Mouse (Mus musculus): ENCODE results near the gene Vps52. TPM values are rescaled to one million over a fixed set of nuclear protein-coding genes. Genes with fewer than 3 reads are reported as not detected.
"Not testable (repeated sequence)": the region's sequence is repeated elsewhere in the genome, so short reads cannot be mapped to it uniquely, and the experiment has no call there.

Vps52 gene
- total RNA-seq, 4 experiments from 2014 or later: 32.0 to 34.6 (median 32.5) TPM

GRCm38 (mm10) chr17:34000796-34001195 is 45.2 kb downstream of the Vps52 start:
- DNase-seq (ENCODE audit: low spot score in 2 of 2): not testable (repeated sequence)

- DNase-seq (ENCODE audit: low spot score in 2 of 2): no peak
These were observed 47.8 kb downstream of the Vps52 start for GRCm38 (mm10) chr17:34003426-34003825.

- DNase-seq (ENCODE audit: low spot score in 2 of 2): no peak
These were observed 51.0 kb downstream of the Vps52 start for GRCm38 (mm10) chr17:34006570-34006969.

GRCm38 (mm10) chr17:34010156-34010555 is 54.5 kb downstream of the Vps52 start:
- no peak for DNase-seq (ENCODE audit: low spot score in 2 of 2)

GRCm38 (mm10) chr17:34013436-34013835 is 57.8 kb downstream of the Vps52 start:
- no peak for DNase-seq (ENCODE audit: low spot score in 2 of 2)

Other genes with a start within 250 kb of the Vps52 start
- gene March2, start 237.1 kb upstream of the Vps52 start, total RNA-seq (2022): 100 to 1,000 TPM in 1 of 4 experiments, 10 to 100 TPM in 3; 90.1 to 113 (median 96.7) TPM
- gene Rab11b, start 195.3 kb upstream of the Vps52 start, total RNA-seq (2022): 100 to 1,000 TPM; 131 to 136 (median 133) TPM
- gene Angptl4, start 174.0 kb upstream of the Vps52 start, total RNA-seq (2022): 1 to 10 TPM in 3 of 4 experiments, under 1 TPM in 1; 0.41 to 5.5 (median 3.0) TPM
- 10 to 100 TPM; 12.4 to 17.4 (median 14.8) TPM for gene Kank3, start 145.3 kb upstream of the Vps52 start, total RNA-seq (2022)
- gene Rps28, start 131.2 kb upstream of the Vps52 start, total RNA-seq (2022): 100 to 1,000 TPM; 634 to 807 (median 649) TPM
- 100 to 1,000 TPM; 371 to 396 (median 385) TPM for gene Ndufa7, start 131.2 kb upstream of the Vps52 start, total RNA-seq (2022)
- gene Cd320, start 112.7 kb upstream of the Vps52 start, total RNA-seq (2022): 10 to 100 TPM; 16.3 to 18.0 (median 17.0) TPM
- not detected for gene Gm7029, start 82.0 kb upstream of the Vps52 start, total RNA-seq (2022)
- gene Kifc1, start 65.2 kb upstream of the Vps52 start, total RNA-seq (2022): under 1 TPM in 3 of 4 experiments, not detected in 1; 0.19 to 0.56 (median 0.45) TPM
- not detected for gene Platr17, start 50.7 kb upstream of the Vps52 start, total RNA-seq (2022)
- 10 to 100 TPM; 14.1 to 18.5 (median 16.1) TPM for gene Daxx, start 46.4 kb upstream of the Vps52 start, total RNA-seq (2022)
- gene Tapbp, start 39.9 kb upstream of the Vps52 start, total RNA-seq (2022): 10 to 100 TPM; 35.3 to 41.1 (median 38.3) TPM
- 10 to 100 TPM; 14.5 to 18.7 (median 17.1) TPM for gene Zbtb22, start 39.9 kb upstream of the Vps52 start, total RNA-seq (2022)
- 10 to 100 TPM; 20.3 to 26.3 (median 23.6) TPM for gene Rgl2, start 26.3 kb upstream of the Vps52 start, total RNA-seq (2022)
- gene Pfdn6, start 15.5 kb upstream of the Vps52 start, total RNA-seq (2022): 10 to 100 TPM; 56.4 to 69.1 (median 64.0) TPM
- gene Wdr46, start 15.2 kb upstream of the Vps52 start, total RNA-seq (2022): 10 to 100 TPM in 1 of 4 experiments, 1 to 10 TPM in 3; 7.8 to 11.5 (median 8.7) TPM
- gene B3galt4, start 4.3 kb upstream of the Vps52 start, total RNA-seq (2022): 1 to 10 TPM; 1.4 to 1.8 (median 1.5) TPM
- 100 to 1,000 TPM; 380 to 500 (median 432) TPM for gene Rps18, start 189 bp downstream of the Vps52 start, total RNA-seq (2022)
- gene H2-K1, start 44.5 kb downstream of the Vps52 start, total RNA-seq (2022): 10 to 100 TPM; 34.2 to 57.8 (median 46.1) TPM
- gene Ring1, start 68.9 kb downstream of the Vps52 start, total RNA-seq (2022): 10 to 100 TPM in 3 of 4 experiments, 1 to 10 TPM in 1; 9.8 to 15.6 (median 11.7) TPM
- 10 to 100 TPM; 83.6 to 90.2 (median 84.9) TPM for gene H2-Ke6, start 72.2 kb downstream of the Vps52 start, total RNA-seq (2022)
- 10 to 100 TPM; 44.2 to 63.5 (median 49.3) TPM for gene Slc39a7, start 75.9 kb downstream of the Vps52 start, total RNA-seq (2022)
- gene Rxrb, start 76.0 kb downstream of the Vps52 start, total RNA-seq (2022): 10 to 100 TPM; 36.8 to 39.3 (median 38.8) TPM
- gene Col11a2, start 83.6 kb downstream of the Vps52 start, total RNA-seq (2022): 1 to 10 TPM; 2.5 to 4.8 (median 3.9) TPM
- not detected for gene H2-Oa, start 136.5 kb downstream of the Vps52 start, total RNA-seq (2022)
- 1 to 10 TPM; 3.0 to 4.6 (median 4.0) TPM for gene H2-DMa, start 163.7 kb downstream of the Vps52 start, total RNA-seq (2022)
- 10 to 100 TPM; 67.9 to 73.8 (median 69.8) TPM for gene Brd2, start 166.8 kb downstream of the Vps52 start, total RNA-seq (2022)
- under 1 TPM in 2 of 4 experiments, not detected in 2; 0.40 to 0.61 TPM for gene H2-DMb2, start 187.5 kb downstream of the Vps52 start, total RNA-seq (2022)
- under 1 TPM in 2 of 4 experiments, not detected in 2; 0.19 to 0.81 TPM for gene H2-DMb1, start 197.3 kb downstream of the Vps52 start, total RNA-seq (2022)
- 1 to 10 TPM in 3 of 4 experiments, under 1 TPM in 1; 0.82 to 1.3 (median 1.2) TPM for gene Tap1, start 231.7 kb downstream of the Vps52 start, total RNA-seq (2022)
- gene Psmb9, start 232.0 kb downstream of the Vps52 start, total RNA-seq (2022): 1 to 10 TPM; 1.4 to 2.1 (median 1.7) TPM
- gene Psmb8, start 241.9 kb downstream of the Vps52 start, total RNA-seq (2022): 1 to 10 TPM; 2.1 to 4.3 (median 3.4) TPM
- gene Tap2, start 247.7 kb downstream of the Vps52 start, total RNA-seq (2022): 1 to 10 TPM; 5.1 to 7.6 (median 6.7) TPM